Mouse (Mus musculus) MEL (cell line): ENCODE data around the gene Ilvbl. TPM values are rescaled to one million over a fixed set of nuclear protein-coding genes. Genes with fewer than 3 reads are reported as not detected.

Experiments used
- DNase-seq: peaks from one replicate; pipeline ENCODE4 v3.0.0; 2011; ENCODE audit warnings: low read depth, low spot score
- H3K27ac ChIP-seq: 2 replicates; pipeline ENCODE4 v1.5.1; 2012; ENCODE audit warnings: low read depth, mild to moderate bottlenecking, control low read depth, low read length, moderate library complexity; ENCODE audit not compliant: control insufficient read depth
- H3K27me3 ChIP-seq, 2 experiments: fragments of 150-350 bp in 1 of 2; sonication (generic) in 1 of 2; 2 replicates each; pipeline ENCODE4 v1.6.1; 2012; ENCODE audit warnings: low read length in 2 of 2, mild to moderate bottlenecking in 2 of 2, improper control_type of control experiment in 1 of 2, moderate library complexity in 1 of 2; ENCODE audit not compliant: insufficient read depth in 2 of 2, control insufficient read depth in 1 of 2
- H3K36me3 ChIP-seq, 2 experiments: 2 replicates each; pipeline ENCODE4 v1.6.1; 2012 to 2014; ENCODE audit warnings: low read length in 2 of 2, improper control_type of control experiment in 1 of 2, inconsistent platforms in 1 of 2, mild to moderate bottlenecking in 1 of 2; ENCODE audit not compliant: insufficient read depth in 2 of 2, control insufficient read depth in 1 of 2
- H3K4me1 ChIP-seq, 2 experiments: fragments of 150-350 bp in 1 of 2; sonication (generic) in 1 of 2; 2 replicates each; pipeline ENCODE4 v1.6.1; 2012; ENCODE audit warnings: low read length in 2 of 2, improper control_type of control experiment in 1 of 2, mild to moderate bottlenecking in 1 of 2; ENCODE audit not compliant: insufficient read depth in 2 of 2, control insufficient read depth in 1 of 2
- H3K4me3 ChIP-seq, 2 experiments: fragments of 150-350 bp in 1 of 2; sonication (generic) in 1 of 2; 2 replicates each; pipeline ENCODE4 v1.5.1; 2012; ENCODE audit warnings: low read depth in 2 of 2, low read length in 2 of 2, mild to moderate bottlenecking in 2 of 2, moderate library complexity in 2 of 2, control low read depth in 1 of 2, improper control_type of control experiment in 1 of 2; ENCODE audit not compliant: control insufficient read depth in 1 of 2, insufficient read depth in 1 of 2
- H3K79me2 ChIP-seq: 2 replicates; pipeline ENCODE4 v1.6.1; 2012; ENCODE audit warnings: mild to moderate bottlenecking, low read length, moderate library complexity; ENCODE audit not compliant: control insufficient read depth, poor library complexity, insufficient read depth
- H3K9ac ChIP-seq: 2 replicates; pipeline ENCODE4 v1.6.1; 2012; ENCODE audit warnings: low read depth, mild to moderate bottlenecking, control low read depth, low read length, moderate library complexity; ENCODE audit not compliant: control insufficient read depth, poor library complexity, severe bottlenecking
- H3K9me3 ChIP-seq: fragments of 150-350 bp; sonication (generic); replicated peaks from 2 replicates; pipeline ENCODE4 v1.6.1; 2012; ENCODE audit warnings: mild to moderate bottlenecking, low read length, improper control_type of control experiment, moderate library complexity; ENCODE audit not compliant: insufficient read depth
- BHLHE40 ChIP-seq: IDR thresholded peaks from 2 replicates; pipeline ENCODE4 v1.6.1; 2012; ENCODE audit warnings: low read depth, mild to moderate bottlenecking, inconsistent platforms, low read length, improper control_type of control experiment, borderline replicate concordance
- CHD1 ChIP-seq: IDR thresholded peaks from 2 replicates; pipeline ENCODE4 v1.6.1; 2012; ENCODE audit warnings: low read depth, mild to moderate bottlenecking, inconsistent platforms, low read length, improper control_type of control experiment
- EP300 ChIP-seq, 2 experiments: IDR thresholded peaks; 2 replicates each; pipeline ENCODE4 v1.6.1; 2011; ENCODE audit warnings: improper control_type of control experiment in 2 of 2, low read length in 2 of 2, low read depth in 1 of 2, mild to moderate bottlenecking in 1 of 2
- GATA1 ChIP-seq: IDR thresholded peaks from 2 replicates; pipeline ENCODE4 v1.6.1; 2011; ENCODE audit warnings: low read depth, low read length, improper control_type of control experiment
- JUND ChIP-seq: IDR thresholded peaks from 2 replicates; pipeline ENCODE4 v1.6.1; 2011; ENCODE audit warnings: low read depth, mild to moderate bottlenecking, improper control_type of control experiment, low read length
- MAX ChIP-seq: IDR thresholded peaks from 2 replicates; pipeline ENCODE4 v1.6.1; 2011; ENCODE audit warnings: low read length, improper control_type of control experiment
- MYC ChIP-seq: IDR thresholded peaks from 2 replicates; pipeline ENCODE4 v1.6.1; 2011; ENCODE audit warnings: low read depth, mild to moderate bottlenecking, low read length, improper control_type of control experiment, moderate library complexity
- POLR2A ChIP-seq, 2 experiments: IDR thresholded peaks; 2 replicates each; pipeline ENCODE4 v1.6.1; 2011 to 2012; ENCODE audit warnings: low read length in 2 of 2, mild to moderate bottlenecking in 2 of 2, control low read depth in 1 of 2, improper control_type of control experiment in 1 of 2, low read depth in 1 of 2, moderate library complexity in 1 of 2; ENCODE audit not compliant: control insufficient read depth in 1 of 2, insufficient read depth in 1 of 2, poor library complexity in 1 of 2
- POLR2AphosphoS5 ChIP-seq: IDR thresholded peaks from 2 replicates; pipeline ENCODE4 v1.6.1; 2012; ENCODE audit warnings: low read depth, borderline replicate concordance, mild to moderate bottlenecking, inconsistent platforms, low read length, moderate library complexity, mixed read lengths
- RAD21 ChIP-seq: IDR thresholded peaks from 2 replicates; pipeline ENCODE4 v1.6.1; 2011; ENCODE audit warnings: mild to moderate bottlenecking, low read depth, low read length, improper control_type of control experiment
- SIN3A ChIP-seq: IDR thresholded peaks from 2 replicates; pipeline ENCODE4 v1.6.1; 2012; ENCODE audit warnings: low read length, improper control_type of control experiment, inconsistent platforms
- TBP ChIP-seq: IDR thresholded peaks from 2 replicates; pipeline ENCODE4 v1.8.0; 2011; ENCODE audit warnings: low read depth, low read length, improper control_type of control experiment
- ZNF384 ChIP-seq: IDR thresholded peaks from 2 replicates; pipeline ENCODE4 v1.6.1; 2012; ENCODE audit warnings: low read depth, mild to moderate bottlenecking, inconsistent platforms, low read length, improper control_type of control experiment
- polyA plus RNA-seq, 2 experiments: library from polyadenylated mRNA; stranded (reverse) in 1 of 2; unstranded in 1 of 2; fragments of >175 nt in 1 of 2; fragments of >200 nt in 1 of 2; gene quantifications; 2 replicates each; pipeline versions ENCODE4 v1.2.1 to v1.2.4; 2012; ENCODE audit warnings: low replicate concordance in 2 of 2, low read depth in 1 of 2; ENCODE audit not compliant: insufficient read length in 2 of 2, insufficient read depth in 1 of 2, missing spikeins in 1 of 2
- total RNA-seq: library from RNA; depleted of rRNA; stranded (reverse); fragments of 300-350 nt; gene quantifications from 2 replicates; pipeline ENCODE4 v1.2.3, GENCODE M21; 2012

Gene Ilvbl
- total and polyA plus RNA-seq, 3 experiments, result 22.1 to 24.5 TPM; not detected in 1

GRCm38 (mm10) chr10:78581121-78581520 lies 7.0 kb downstream of the Ilvbl start:
- no peaks in the 10 kb centered on the region for H3K79me2 ChIP-seq
- no peak overlapping the region for H3K27ac ChIP-seq
- H3K4me3 ChIP-seq, result no peak overlapping the region
- H3K4me1 ChIP-seq, result no peaks in the 10 kb centered on the region
- H3K9me3 ChIP-seq, result no peaks in the 10 kb centered on the region
- no peak overlapping the region for H3K9ac ChIP-seq
- DNase-seq, result no peak
- H3K36me3 ChIP-seq, result no peaks in the 10 kb centered on the region; a peak in 1 of 4 replicates
- TF ChIP-seq BHLHE40 (no peak), ZNF384 (no peak), EP300 (IDR thresholded peaks at IDR 0.05; ENCODE audit: low read depth in 1 of 2, low read length in 2 of 2) (no peak), POLR2A (IDR thresholded peaks at IDR 0.05; ENCODE audit: control insufficient read depth in 1 of 2, insufficient read depth in 1 of 2, low read depth in 1 of 2, low read length in 2 of 2, poor library complexity in 1 of 2) (no peak)
- H3K27me3 ChIP-seq, result no peaks in the 10 kb centered on the region

GRCm38 (mm10) chr10:78583347-78583746 lies 9.2 kb downstream of the Ilvbl start:
- Histone ChIP-seq H3K79me2 (no peaks in the 10 kb centered on the region), H3K4me3 (no peak overlapping the region), H3K9ac (no peak overlapping the region), H3K4me1 (no peaks in the 10 kb centered on the region), H3K9me3 (no peaks in the 10 kb centered on the region), H3K27ac (no peak overlapping the region), H3K36me3 (no peaks in the 10 kb centered on the region; a peak in 1 of 4 replicates), H3K27me3 (no peaks in the 10 kb centered on the region)
- no peak for DNase-seq
- TF ChIP-seq MYC (no peak), POLR2AphosphoS5 (no peak), SIN3A (no peak), TBP (no peak)

GRCm38 (mm10) chr10:78583939-78584338 lies 9.8 kb downstream of the Ilvbl start:
- Histone ChIP-seq H3K4me1 (no peaks in the 10 kb centered on the region), H3K79me2 (no peaks in the 10 kb centered on the region), H3K27me3 (no peaks in the 10 kb centered on the region), H3K9me3 (no peaks in the 10 kb centered on the region), H3K36me3 (no peaks in the 10 kb centered on the region; a peak in 1 of 4 replicates), H3K4me3 (no peak overlapping the region), H3K27ac (no peak overlapping the region), H3K9ac (no peak overlapping the region)
- TF ChIP-seq JUND (no peak), POLR2A (IDR thresholded peaks at IDR 0.05; ENCODE audit: control insufficient read depth in 1 of 2, insufficient read depth in 1 of 2, low read depth in 1 of 2, low read length in 2 of 2, poor library complexity in 1 of 2) (no peak), ZNF384 (no peak), MAX (no peak), GATA1 (no peak), CHD1 (no peak), TBP (no peak), RAD21 (no peak)
- no peak for DNase-seq
